Mouse (Mus musculus) activated CD4-positive, CD25-positive, alpha-beta regulatory T cell, adult 4 months (primary cell): ENCODE measurements around the gene Ubtd2. TPM values are rescaled to one million over a fixed set of nuclear protein-coding genes. Genes with fewer than 3 reads are reported as not detected.

ENCODE experiments used
- ATAC-seq: one replicate; pipeline ENCODE4 v1.8.0; 2017
- polyA plus RNA-seq, 2 experiments: library from polyadenylated mRNA; unstranded; fragments of 100-300 nt; shearing (Covaris generic); gene quantifications; one replicate each; pipeline ENCODE4 v1.2.1; 2017

Ubtd2 gene
- polyA plus RNA-seq, 2 experiments from 2014 or later, result 2.3 to 3.1 TPM

- no peak for ATAC-seq
These were observed 93.1 kb downstream of the Ubtd2 start for GRCm38 (mm10) chr11:32548240-32548639.

GRCm38 (mm10) chr11:32549236-32549635 lies 94.1 kb downstream of the Ubtd2 start:
- no peak for ATAC-seq

GRCm38 (mm10) chr11:32550102-32550501 lies 94.9 kb downstream of the Ubtd2 start:
- ATAC-seq, result no peak

- ATAC-seq, result no peak
These were observed 95.9 kb downstream of the Ubtd2 start for GRCm38 (mm10) chr11:32551056-32551455.

GRCm38 (mm10) chr11:32551579-32552297 lies 96.6 kb downstream of the Ubtd2 start:
- no peak for ATAC-seq

- ATAC-seq, result no peak
These were observed 97.4 kb downstream of the Ubtd2 start for GRCm38 (mm10) chr11:32552401-32553090.

- peak; percentile 60 for ATAC-seq
These were observed 98.4 kb downstream of the Ubtd2 start for GRCm38 (mm10) chr11:32553311-32554140.

GRCm38 (mm10) chr11:32554141-32555091 lies 99.2 kb downstream of the Ubtd2 start:
- peak; percentile 24 for ATAC-seq

- ATAC-seq, result no peak
These were observed 100.0 kb downstream of the Ubtd2 start for GRCm38 (mm10) chr11:32555103-32555689.

- no peak for ATAC-seq
These were observed 101.3 kb downstream of the Ubtd2 start for GRCm38 (mm10) chr11:32556333-32556990.

GRCm38 (mm10) chr11:32558026-32558425 lies 102.9 kb downstream of the Ubtd2 start:
- ATAC-seq, result peak; percentile 19

- peak; percentile 6 for ATAC-seq
These were observed 103.5 kb downstream of the Ubtd2 start for GRCm38 (mm10) chr11:32558677-32559076.

- no peak for ATAC-seq
These were observed 105.0 kb downstream of the Ubtd2 start for GRCm38 (mm10) chr11:32560015-32560770.

- peak; percentile 19 for ATAC-seq
These were observed 106.5 kb downstream of the Ubtd2 start for GRCm38 (mm10) chr11:32561465-32562355.

- no peak for ATAC-seq
These were observed 107.5 kb downstream of the Ubtd2 start for GRCm38 (mm10) chr11:32562706-32563105.

GRCm38 (mm10) chr11:32563660-32564059 lies 108.5 kb downstream of the Ubtd2 start:
- peak; percentile 41 for ATAC-seq

GRCm38 (mm10) chr11:32564629-32565028 lies 109.5 kb downstream of the Ubtd2 start:
- no peak for ATAC-seq

GRCm38 (mm10) chr11:32565088-32565487 lies 109.9 kb downstream of the Ubtd2 start:
- ATAC-seq, result peak; percentile 41

GRCm38 (mm10) chr11:32566184-32566583 lies 111.0 kb downstream of the Ubtd2 start:
- ATAC-seq, result no peak
